Mouse (Mus musculus): ENCODE data around the gene Ccdc88c. TPM values are rescaled to one million over a fixed set of nuclear protein-coding genes. Genes with fewer than 3 reads are reported as not detected.

The Ccdc88c gene
- polyA plus RNA-seq, 1 experiment from 2014 or later, result 6.7 TPM

- no peaks in the 10 kb centered on the region for H3K9me3 ChIP-seq (replicated peaks)
- no peak overlapping the region for H3K4me2 ChIP-seq (replicated peaks)
- H3K4me1 ChIP-seq, result peaks cover 14% of the 10 kb centered on the region
- no peaks in the 10 kb centered on the region for H3K36me3 ChIP-seq
- no peak overlapping the region for H3K4me3 ChIP-seq (replicated peaks)
- 77% methylated on average over 12 of the region's 12 CpGs for WGBS
- no peak overlapping the region for H3K9ac ChIP-seq
- peaks cover 27% of the 10 kb centered on the region for H3K27me3 ChIP-seq
- no peak overlapping the region for H3K27ac ChIP-seq (replicated peaks)
- ATAC-seq (ENCODE audit: insufficient number of reproducible peaks, low FRiP score, low TSS enrichment, low read depth), result no peak
Observed at GRCm38 (mm10) chr12:100910731-100911130, 118.1 kb downstream of the Ccdc88c start.

- Histone ChIP-seq H3K9ac (no peak overlapping the region), H3K4me2 (replicated peaks) (no peak overlapping the region), H3K27me3 (peaks cover 27% of the 10 kb centered on the region), H3K36me3 (no peaks in the 10 kb centered on the region), H3K9me3 (replicated peaks) (no peaks in the 10 kb centered on the region), H3K27ac (replicated peaks) (no peak overlapping the region), H3K4me1 (peaks cover 14% of the 10 kb centered on the region), H3K4me3 (replicated peaks) (no peak overlapping the region)
- ATAC-seq (ENCODE audit: insufficient number of reproducible peaks, low FRiP score, low TSS enrichment, low read depth), result no peak
- 64% methylated on average over 6 of the region's 6 CpGs for WGBS
Observed at GRCm38 (mm10) chr12:100909765-100910164, 119.1 kb downstream of the Ccdc88c start.

GRCm38 (mm10) chr12:100908298-100909034 lies 120.4 kb downstream of the Ccdc88c start:
- H3K4me2 ChIP-seq (replicated peaks), result peak overlapping the region; percentile 79
- H3K27ac ChIP-seq (replicated peaks), result no peak overlapping the region
- ATAC-seq (ENCODE audit: insufficient number of reproducible peaks, low FRiP score, low TSS enrichment, low read depth), result no peak
- H3K36me3 ChIP-seq, result no peaks in the 10 kb centered on the region
- no peak overlapping the region for H3K9ac ChIP-seq
- whole genome bisulfite sequencing, result 32% methylated on average over 9 of the region's 10 CpGs
- H3K4me3 ChIP-seq (replicated peaks), result peak overlapping the region; percentile 38
- no peaks in the 10 kb centered on the region for H3K9me3 ChIP-seq (replicated peaks)
- peaks cover 14% of the 10 kb centered on the region for H3K4me1 ChIP-seq
- peaks cover 27% of the 10 kb centered on the region for H3K27me3 ChIP-seq

GRCm38 (mm10) chr12:100907598-100908297 lies 121.1 kb downstream of the Ccdc88c start, which contains the start of gene Gpr68:
TSS of gene Gpr68 (minus strand) at chr12:100908198.
- Histone ChIP-seq H3K9ac (peak within 1 kb of the TSS; percentile 21; the same call in 1 of the 2 replicates), H3K9me3 (replicated peaks) (no peaks in the 10 kb centered on the region), H3K36me3 (no peaks in the 10 kb centered on the region), H3K4me3 (replicated peaks) (peak within 1 kb of the TSS; percentile 38), H3K27ac (replicated peaks) (no peak within 1 kb of the TSS), H3K4me1 (peaks cover 13% of the 10 kb centered on the region), H3K4me2 (replicated peaks) (peak within 1 kb of the TSS; percentile 79), H3K27me3 (peaks cover 27% of the 10 kb centered on the region)
- no peak for ATAC-seq (ENCODE audit: insufficient number of reproducible peaks, low FRiP score, low TSS enrichment, low read depth)
- 6% methylated on average over 39 of the region's 39 CpGs for WGBS

GRCm38 (mm10) chr12:100906861-100907260 lies 122.0 kb downstream of the Ccdc88c start:
- Histone ChIP-seq H3K9ac (no peak overlapping the region), H3K27ac (replicated peaks) (no peak overlapping the region), H3K27me3 (peaks cover 30% of the 10 kb centered on the region), H3K9me3 (replicated peaks) (no peaks in the 10 kb centered on the region), H3K36me3 (no peaks in the 10 kb centered on the region), H3K4me2 (replicated peaks) (no peak overlapping the region), H3K4me3 (replicated peaks) (no peak overlapping the region), H3K4me1 (peaks cover 7% of the 10 kb centered on the region)
- ATAC-seq (ENCODE audit: insufficient number of reproducible peaks, low FRiP score, low TSS enrichment, low read depth), result no peak
- WGBS, result 73% methylated on average over 5 of the region's 5 CpGs

GRCm38 (mm10) chr12:100903761-100904160 lies 125.1 kb downstream of the Ccdc88c start:
- H3K9ac ChIP-seq, result no peak overlapping the region
- WGBS, result 81% methylated on average over 9 of the region's 9 CpGs
- H3K4me3 ChIP-seq (replicated peaks), result no peak overlapping the region
- H3K9me3 ChIP-seq (replicated peaks), result no peaks in the 10 kb centered on the region
- no peak overlapping the region for H3K27ac ChIP-seq (replicated peaks)
- H3K36me3 ChIP-seq, result no peaks in the 10 kb centered on the region
- peaks cover 45% of the 10 kb centered on the region for H3K27me3 ChIP-seq
- H3K4me1 ChIP-seq, result peaks cover 14% of the 10 kb centered on the region
- H3K4me2 ChIP-seq (replicated peaks), result no peak overlapping the region
- no peak for ATAC-seq (ENCODE audit: insufficient number of reproducible peaks, low FRiP score, low TSS enrichment, low read depth)

GRCm38 (mm10) chr12:100901386-100901785 lies 127.5 kb downstream of the Ccdc88c start:
- no peak overlapping the region for H3K27ac ChIP-seq (replicated peaks)
- no peak overlapping the region for H3K9ac ChIP-seq
- no peaks in the 10 kb centered on the region for H3K36me3 ChIP-seq
- no peak overlapping the region for H3K4me2 ChIP-seq (replicated peaks)
- H3K27me3 ChIP-seq, result peaks cover 48% of the 10 kb centered on the region
- WGBS, result 71% methylated on average over 6 of the region's 6 CpGs
- no peaks in the 10 kb centered on the region for H3K9me3 ChIP-seq (replicated peaks)
- H3K4me3 ChIP-seq (replicated peaks), result no peak overlapping the region
- ATAC-seq (ENCODE audit: insufficient number of reproducible peaks, low FRiP score, low TSS enrichment, low read depth), result no peak
- H3K4me1 ChIP-seq, result peaks cover 18% of the 10 kb centered on the region

GRCm38 (mm10) chr12:100900901-100901300 lies 128.0 kb downstream of the Ccdc88c start:
- H3K4me2 ChIP-seq (replicated peaks), result no peak overlapping the region
- H3K9me3 ChIP-seq (replicated peaks), result no peaks in the 10 kb centered on the region
- ATAC-seq (ENCODE audit: insufficient number of reproducible peaks, low FRiP score, low TSS enrichment, low read depth), result no peak
- WGBS, result 74% methylated on average over 6 of the region's 6 CpGs
- H3K36me3 ChIP-seq, result no peaks in the 10 kb centered on the region
- peaks cover 47% of the 10 kb centered on the region for H3K27me3 ChIP-seq
- H3K4me1 ChIP-seq, result peaks cover 18% of the 10 kb centered on the region
- no peak overlapping the region for H3K27ac ChIP-seq (replicated peaks)
- no peak overlapping the region for H3K4me3 ChIP-seq (replicated peaks)
- no peak overlapping the region for H3K9ac ChIP-seq

GRCm38 (mm10) chr12:100899111-100899640 lies 129.7 kb downstream of the Ccdc88c start:
- H3K9me3 ChIP-seq (replicated peaks), result no peaks in the 10 kb centered on the region
- H3K4me2 ChIP-seq (replicated peaks), result peak overlapping the region; percentile 56
- no peaks in the 10 kb centered on the region for H3K36me3 ChIP-seq
- 0 out of 2 replicates have a peak overlapping the region, but pooled peaks have one; percentile 7 for H3K9ac ChIP-seq
- no peak for ATAC-seq (ENCODE audit: insufficient number of reproducible peaks, low FRiP score, low TSS enrichment, low read depth)
- H3K4me1 ChIP-seq, result peaks cover 18% of the 10 kb centered on the region
- under 1% methylated on average over 30 of the region's 30 CpGs for WGBS
- peak overlapping the region; percentile 31 for H3K4me3 ChIP-seq (replicated peaks)
- peaks cover 51% of the 10 kb centered on the region for H3K27me3 ChIP-seq
- no peak overlapping the region for H3K27ac ChIP-seq (replicated peaks)

GRCm38 (mm10) chr12:100897736-100898650 lies 130.9 kb downstream of the Ccdc88c start:
- Histone ChIP-seq H3K9me3 (replicated peaks) (no peaks in the 10 kb centered on the region), H3K4me3 (replicated peaks) (peak overlapping the region; percentile 31), H3K27ac (replicated peaks) (no peak overlapping the region), H3K4me1 (peaks cover 18% of the 10 kb centered on the region), H3K4me2 (replicated peaks) (peak overlapping the region; percentile 56), H3K9ac (no peak overlapping the region), H3K36me3 (no peaks in the 10 kb centered on the region), H3K27me3 (peaks cover 51% of the 10 kb centered on the region)
- ATAC-seq (ENCODE audit: insufficient number of reproducible peaks, low FRiP score, low TSS enrichment, low read depth), result no peak
- 19% methylated on average over 12 of the region's 12 CpGs for WGBS
